Mouse (Mus musculus) kidney, postnatal 0 days (tissue): ENCODE measurements at regions not wholly inside any gene's neighbourhood (a gene's known extent, or its start where the extent isn't known, plus 50 kb on each side); places are given as distances from the start of the nearest gene placed in this dataset.
A peak's percentile ranks its signal among the peaks of the same experiment; 100 is the strongest.
"Not testable (repeated sequence)": the region's sequence is repeated elsewhere in the genome, so short reads cannot be mapped to it uniquely, and the experiment has no call there.

ENCODE experiments used
- ATAC-seq: fragments of 200-750 bp; cut with Nextera tagmentation; replicated peaks from 2 replicates; pipeline ENCODE4 v1.8.0; 2017; ENCODE audit warnings: low read depth, moderate number of reproducible peaks, moderate TSS enrichment, moderate library complexity; ENCODE audit not compliant: low FRiP score
- DNase-seq: peaks from one replicate; pipeline ENCODE4 v3.0.0-alpha.2; 2016; ENCODE audit warnings: low spot score
- H3K27ac ChIP-seq: fragments of 300-500 bp; sonication (generic); 2 replicates; pipeline ENCODE4 v1.5.1; 2014; ENCODE audit warnings: mild to moderate bottlenecking
- H3K27me3 ChIP-seq: fragments of 300-500 bp; sonication (generic); 2 replicates; pipeline ENCODE4 v1.6.1; 2014; ENCODE audit warnings: low read length, mixed read lengths; ENCODE audit not compliant: insufficient read depth
- H3K36me3 ChIP-seq: fragments of 300-500 bp; sonication (generic); 2 replicates; pipeline ENCODE4 v1.6.1; 2014; ENCODE audit warnings: low read length, mixed read lengths; ENCODE audit not compliant: insufficient read depth
- H3K4me1 ChIP-seq: fragments of 300-500 bp; sonication (generic); replicated peaks from 2 replicates; pipeline ENCODE4 v1.6.1; 2014; ENCODE audit warnings: antibody characterized with exemption, low read length, mixed read lengths; ENCODE audit not compliant: insufficient read depth
- H3K4me2 ChIP-seq: fragments of 300-500 bp; sonication (generic); 2 replicates; pipeline ENCODE4 v1.6.1; 2014; ENCODE audit warnings: mild to moderate bottlenecking, low read length, moderate library complexity, mixed read lengths
- H3K4me3 ChIP-seq: fragments of 300-500 bp; sonication (generic); replicated peaks from 2 replicates; pipeline ENCODE4 v1.5.1; 2014; ENCODE audit warnings: low read depth, low read length
- H3K9ac ChIP-seq: fragments of 300-500 bp; sonication (generic); 2 replicates; pipeline ENCODE4 v1.6.1; 2014; ENCODE audit warnings: low read depth, low read length
- H3K9me3 ChIP-seq: fragments of 300-500 bp; sonication (generic); replicated peaks from 2 replicates; pipeline ENCODE4 v1.6.1; 2016; ENCODE audit warnings: low read length, inconsistent platforms, mixed read lengths
- CTCF ChIP-seq: IDR thresholded peaks from 2 replicates; pipeline ENCODE4 v1.5.1; 2016; ENCODE audit warnings: antibody characterized with exemption, low read depth, mild to moderate bottlenecking, moderate library complexity
- WGBS: fragments of 180-500 bp; shearing (Covaris S2); extraction: QIAGEN DNeasy Blood & Tissue Kit; methylation state at CpG from one replicate; pipeline ENCODE4 v1.1.7; 2014; 5-methylcytosine and 5-hydroxymethylcytosine counted together

GRCm38 (mm10) chr15:89730320-89730719 lies 111.3 kb downstream of the Syt10 start:
- ATAC-seq (peak; percentile 36; the same call in 1 of the 2 replicates), DNase-seq (peak; percentile 35)
- no peak overlapping the region for H3K4me3 ChIP-seq
- 40% methylated on average over 6 of the region's 6 CpGs for WGBS
- peak; percentile 69 for TF ChIP-seq CTCF
- H3K4me2 ChIP-seq: no peak overlapping the region
- no peaks in the 10 kb centered on the region for H3K36me3 ChIP-seq
- no peak overlapping the region for H3K9ac ChIP-seq
- H3K27ac ChIP-seq: no peak overlapping the region
- no peaks in the 10 kb centered on the region for H3K27me3 ChIP-seq
- no peaks in the 10 kb centered on the region for H3K4me1 ChIP-seq
- no peaks in the 10 kb centered on the region for H3K9me3 ChIP-seq

- H3K36me3 ChIP-seq: no peaks in the 10 kb centered on the region
- WGBS: 64% methylated on average over 12 of the region's 12 CpGs
- DNase-seq (peak; percentile 18), ATAC-seq (no peak)
- no peak overlapping the region for H3K27ac ChIP-seq
- no peaks in the 10 kb centered on the region for H3K27me3 ChIP-seq
- no peak overlapping the region for H3K9ac ChIP-seq
- TF ChIP-seq CTCF: no peak
- H3K9me3 ChIP-seq: no peaks in the 10 kb centered on the region
- H3K4me1 ChIP-seq: no peaks in the 10 kb centered on the region
- H3K4me3 ChIP-seq: no peak overlapping the region
- H3K4me2 ChIP-seq: peak overlapping the region; percentile 21; the same call in 1 of the 2 replicates
Observed at GRCm38 (mm10) chr15:89724356-89724755, 117.3 kb downstream of the Syt10 start.

- Histone ChIP-seq H3K9ac (no peak overlapping the region), H3K27me3 (no peaks in the 10 kb centered on the region), H3K4me3 (no peak overlapping the region), H3K36me3 (no peaks in the 10 kb centered on the region), H3K27ac (no peak overlapping the region), H3K4me2 (no peak overlapping the region), H3K9me3 (no peaks in the 10 kb centered on the region), H3K4me1 (no peaks in the 10 kb centered on the region)
- DNase-seq (peak; percentile 47), ATAC-seq (no peak)
- WGBS: 60% methylated on average over 2 of the region's 2 CpGs
- TF ChIP-seq CTCF: no peak
Observed at GRCm38 (mm10) chr15:89697221-89697620, 105.5 kb upstream of the Rabl2 start.

- H3K36me3 ChIP-seq: no peaks in the 10 kb centered on the region
- H3K27me3 ChIP-seq: no peaks in the 10 kb centered on the region
- no peak overlapping the region for H3K27ac ChIP-seq
- ATAC-seq (no peak), DNase-seq (no peak)
- TF ChIP-seq CTCF: no peak
- H3K9me3 ChIP-seq: no peaks in the 10 kb centered on the region
- H3K4me3 ChIP-seq: no peak overlapping the region
- H3K4me2 ChIP-seq: no peak overlapping the region
- H3K4me1 ChIP-seq: no peaks in the 10 kb centered on the region
- H3K9ac ChIP-seq: no peak overlapping the region
Observed at GRCm38 (mm10) chr15:89676366-89676765, 84.6 kb upstream of the Rabl2 start.

- not testable (repeated sequence) for H3K9ac ChIP-seq, H3K36me3 ChIP-seq, DNase-seq, H3K4me3 ChIP-seq, H3K4me2 ChIP-seq, ATAC-seq, H3K9me3 ChIP-seq, H3K27me3 ChIP-seq, H3K4me1 ChIP-seq, H3K27ac ChIP-seq
- WGBS: 93% methylated on average over 1 of the region's 1 CpGs
Observed at GRCm38 (mm10) chr15:89656558-89656957, 64.8 kb upstream of the Rabl2 start.
